Mouse (Mus musculus): ENCODE measurements around the gene Efna4. TPM values are rescaled to one million over a fixed set of nuclear protein-coding genes. Genes with fewer than 3 reads are reported as not detected.

Efna4 gene
- polyA plus RNA-seq, 2 experiments from 2014 or later = not detected

GRCm38 (mm10) chr3:89330346-89330745, 7.5 kb downstream of the Efna4 start:
- no peak for ATAC-seq

DNA sequence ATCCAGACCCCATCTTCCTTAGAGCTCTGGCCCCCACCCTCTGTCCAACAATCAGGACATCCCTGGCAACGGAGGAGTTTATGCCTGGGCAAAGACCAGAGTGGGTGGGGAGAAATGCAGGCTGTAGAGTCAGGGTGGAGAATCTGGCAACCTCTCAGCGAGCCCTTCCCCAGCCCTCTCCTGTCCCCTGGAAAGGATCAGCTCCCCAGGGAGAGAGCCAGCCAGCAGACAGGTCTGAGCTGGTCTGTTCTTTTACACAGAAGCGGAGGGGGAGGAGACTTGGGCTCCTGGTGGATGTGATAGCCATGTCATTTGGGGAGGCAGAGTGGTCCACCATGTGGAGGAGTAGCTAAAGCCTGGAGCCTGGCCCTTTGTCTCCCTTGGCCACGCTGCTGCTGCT, 9.2 kb downstream of the Efna4 start:
- no peak for ATAC-seq

GRCm38 (mm10) chr3:89327371-89327870, 10.4 kb downstream of the Efna4 start:
- ATAC-seq = no peak

- ATAC-seq = no peak
Measured at GRCm38 (mm10) chr3:89325882-89326281, 11.9 kb downstream of the Efna4 start.

DNA sequence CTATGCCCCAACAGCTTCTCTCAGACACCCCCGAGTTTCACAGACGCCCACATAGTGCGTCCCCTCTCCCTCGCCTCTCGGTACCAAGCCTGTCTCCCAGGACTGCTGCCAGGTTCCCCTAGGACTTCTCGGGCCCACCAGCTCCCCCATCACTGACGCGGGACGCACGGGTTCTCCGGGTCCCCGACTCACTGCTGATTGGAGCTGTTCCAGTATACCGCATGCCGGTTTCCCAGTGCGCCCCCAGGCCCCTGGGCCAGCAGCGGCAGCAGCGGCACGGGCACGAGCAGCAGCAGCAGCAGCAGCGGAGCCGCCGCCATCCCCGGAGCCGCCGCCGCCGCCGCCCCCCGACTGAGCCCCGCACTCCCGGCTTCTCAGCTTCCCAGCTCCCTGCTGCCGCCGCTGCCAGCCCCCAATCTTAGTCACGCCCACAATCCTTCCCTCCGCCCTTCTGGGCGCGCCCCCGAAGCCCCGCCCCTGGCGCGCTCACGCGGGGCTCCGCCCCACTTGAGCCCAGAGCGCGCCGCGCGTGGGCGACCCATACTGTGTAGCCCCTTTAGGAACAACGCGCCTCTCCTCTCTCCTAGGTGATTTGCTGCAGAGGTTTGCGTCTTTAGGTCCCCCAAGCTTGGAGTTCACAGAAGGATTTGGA, 15.2 kb downstream of the Efna4 start, which contains the start of gene Efna3:
Gene Efna3 (minus strand): TSS at position 452 of the 652 bp plus-strand sequence.
- ATAC-seq = no peak

DNA sequence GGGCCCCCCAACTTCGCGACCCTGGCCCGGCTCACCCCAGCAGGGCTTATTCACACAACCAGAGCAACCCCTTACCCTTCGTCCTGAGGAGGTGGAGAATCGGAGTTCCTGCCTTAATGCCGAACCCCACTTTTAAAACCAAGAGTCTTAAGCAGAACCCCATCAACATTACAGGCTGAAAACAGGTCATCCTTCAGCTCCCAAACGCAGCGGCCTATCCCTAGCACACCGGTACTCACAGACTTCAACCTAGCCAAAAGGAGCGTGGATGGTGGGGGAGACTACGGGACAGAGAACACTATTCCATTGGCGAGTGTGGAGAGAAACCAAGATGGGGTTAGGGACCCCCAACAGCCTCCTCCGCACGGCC, 15.7 kb downstream of the Efna4 start:
- ATAC-seq = peak; percentile 15

DNA sequence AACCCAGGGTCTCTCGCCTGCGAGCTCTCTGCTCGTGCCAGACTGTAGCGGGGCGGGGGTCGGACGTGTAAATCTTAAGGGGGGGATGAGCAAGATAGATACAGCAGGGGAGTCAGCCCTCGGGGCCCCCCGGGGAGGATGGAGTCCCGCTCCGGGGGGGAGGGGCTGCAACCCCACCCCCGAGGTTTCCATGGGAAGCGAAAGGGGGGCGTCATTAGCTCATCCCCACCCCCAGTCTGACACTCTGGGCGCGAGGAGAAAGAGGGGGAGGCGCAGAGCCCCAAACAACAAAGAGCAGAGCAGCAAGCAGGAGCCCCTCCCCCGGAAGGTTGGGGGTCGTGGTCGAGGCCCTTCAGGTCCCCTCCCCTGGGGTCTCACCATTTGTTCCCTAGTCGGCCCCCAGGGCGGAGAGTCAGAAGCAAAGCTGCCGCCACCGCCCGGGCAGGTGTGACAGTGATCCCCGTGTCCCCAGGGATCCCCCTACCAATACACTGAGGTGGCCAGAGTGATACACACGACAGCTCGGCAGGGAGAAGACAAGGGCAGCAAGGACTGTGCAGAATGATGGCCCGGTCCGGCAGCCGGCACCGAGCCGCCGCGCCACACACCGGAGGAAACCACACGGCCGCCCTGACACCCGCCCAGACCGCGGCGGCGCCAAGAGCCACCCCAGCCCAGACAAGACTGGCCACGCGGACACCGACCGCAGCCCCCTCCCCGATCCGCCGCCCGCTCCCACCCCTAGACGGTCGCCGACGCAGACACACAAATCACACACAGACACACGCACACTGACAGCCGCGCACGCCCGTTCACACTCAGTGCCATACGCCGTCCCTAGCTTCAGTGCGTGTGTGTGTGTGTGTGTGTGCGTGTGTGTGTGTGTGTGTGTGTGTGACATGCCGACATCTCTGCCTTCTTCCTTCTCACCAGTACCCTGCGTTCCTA, 16.4 kb downstream of the Efna4 start:
- peak; percentile 40 for ATAC-seq

GRCm38 (mm10) chr3:89320581-89321182, 17.1 kb downstream of the Efna4 start:
- no peak for ATAC-seq

- ATAC-seq = no peak
Measured at GRCm38 (mm10) chr3:89319591-89320350, 18.1 kb downstream of the Efna4 start.

GRCm38 (mm10) chr3:89318971-89319590, 18.7 kb downstream of the Efna4 start:
- ATAC-seq = no peak

DNA sequence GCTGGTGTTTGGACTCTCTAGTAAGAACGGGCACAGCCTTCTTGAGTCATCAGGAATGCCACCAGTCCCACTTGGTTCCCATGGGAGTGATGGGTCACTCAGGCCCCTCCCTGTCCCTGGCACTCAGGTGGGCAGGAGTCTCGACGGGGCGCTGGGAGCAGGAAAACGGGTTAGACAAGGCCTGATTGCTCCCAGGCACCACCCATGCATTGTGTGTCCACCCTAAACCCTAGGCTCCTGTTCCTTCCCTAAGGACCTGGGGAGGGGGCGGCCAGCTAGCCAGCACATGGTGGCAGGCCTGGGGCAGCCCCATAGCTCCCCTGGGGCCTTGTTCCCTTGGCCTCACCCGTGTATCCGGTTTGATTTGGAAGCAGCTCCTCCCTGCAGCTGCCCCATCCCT, 19.5 kb downstream of the Efna4 start:
- no peak for ATAC-seq

GRCm38 (mm10) chr3:89317246-89317645, 20.6 kb downstream of the Efna4 start:
- ATAC-seq = no peak

DNA sequence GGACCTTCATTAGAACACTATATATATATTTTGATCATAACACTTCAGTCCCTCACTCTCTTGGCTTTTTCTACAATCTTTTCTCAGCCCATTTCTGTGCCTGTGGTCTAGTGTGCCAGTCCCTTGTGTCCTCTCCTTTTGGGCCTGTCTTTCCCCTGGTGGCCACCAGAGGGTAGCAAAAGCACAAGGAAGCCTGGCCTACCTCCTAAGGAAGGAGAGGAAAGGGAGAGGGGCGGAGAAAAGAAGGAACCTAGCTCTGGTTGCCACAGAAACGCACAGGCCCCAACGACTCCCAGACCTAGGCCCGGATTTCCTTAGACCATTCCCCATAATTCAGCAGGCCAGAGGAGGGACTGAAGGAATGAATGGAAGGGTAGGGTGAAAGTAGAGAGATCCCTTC, 21.0 kb downstream of the Efna4 start:
- peak; percentile 60 for ATAC-seq

DNA sequence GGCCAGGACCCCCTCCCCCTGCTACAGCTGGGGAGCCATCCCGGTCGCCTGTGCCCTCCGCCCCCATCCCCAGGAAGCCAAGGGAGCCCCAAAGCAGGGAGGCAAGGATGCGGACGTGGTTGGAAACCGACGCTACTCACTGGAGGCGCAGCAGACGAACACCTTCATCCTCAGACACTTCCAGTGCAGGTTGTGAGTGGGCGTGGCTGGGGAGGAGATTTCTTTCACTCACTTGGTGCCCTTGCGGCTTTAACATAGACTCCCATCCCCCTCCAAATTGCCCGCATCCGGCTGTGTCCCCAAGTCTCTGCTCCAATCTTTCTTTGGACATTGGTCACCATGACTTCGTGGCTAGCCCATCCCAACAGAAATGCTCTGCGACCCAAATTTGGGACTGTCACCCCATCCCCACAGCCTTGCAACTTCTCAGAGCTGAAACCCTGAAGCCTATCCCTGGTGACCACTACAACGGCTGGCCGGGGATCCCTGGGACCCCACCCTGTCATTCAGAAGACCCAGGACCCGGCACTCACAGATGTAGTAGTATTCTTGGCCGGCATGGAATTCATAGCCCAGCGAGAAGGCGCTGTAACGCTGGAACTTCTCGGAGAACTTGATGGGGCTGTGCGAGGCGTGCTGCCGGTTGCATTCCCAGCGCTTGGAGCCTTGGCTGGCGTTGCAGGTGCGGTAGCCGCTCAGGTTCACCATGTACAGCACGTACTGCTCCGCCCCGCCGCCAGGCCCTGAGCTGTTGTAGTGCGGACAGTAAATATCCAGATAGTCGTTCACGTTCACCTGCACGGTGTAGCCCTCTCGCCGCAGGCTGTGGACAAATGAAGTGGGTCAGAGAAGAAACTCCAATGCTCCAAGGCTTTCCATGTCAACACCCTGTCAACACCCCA, 21.6 kb downstream of the Efna4 start:
- ATAC-seq = no peak

DNA sequence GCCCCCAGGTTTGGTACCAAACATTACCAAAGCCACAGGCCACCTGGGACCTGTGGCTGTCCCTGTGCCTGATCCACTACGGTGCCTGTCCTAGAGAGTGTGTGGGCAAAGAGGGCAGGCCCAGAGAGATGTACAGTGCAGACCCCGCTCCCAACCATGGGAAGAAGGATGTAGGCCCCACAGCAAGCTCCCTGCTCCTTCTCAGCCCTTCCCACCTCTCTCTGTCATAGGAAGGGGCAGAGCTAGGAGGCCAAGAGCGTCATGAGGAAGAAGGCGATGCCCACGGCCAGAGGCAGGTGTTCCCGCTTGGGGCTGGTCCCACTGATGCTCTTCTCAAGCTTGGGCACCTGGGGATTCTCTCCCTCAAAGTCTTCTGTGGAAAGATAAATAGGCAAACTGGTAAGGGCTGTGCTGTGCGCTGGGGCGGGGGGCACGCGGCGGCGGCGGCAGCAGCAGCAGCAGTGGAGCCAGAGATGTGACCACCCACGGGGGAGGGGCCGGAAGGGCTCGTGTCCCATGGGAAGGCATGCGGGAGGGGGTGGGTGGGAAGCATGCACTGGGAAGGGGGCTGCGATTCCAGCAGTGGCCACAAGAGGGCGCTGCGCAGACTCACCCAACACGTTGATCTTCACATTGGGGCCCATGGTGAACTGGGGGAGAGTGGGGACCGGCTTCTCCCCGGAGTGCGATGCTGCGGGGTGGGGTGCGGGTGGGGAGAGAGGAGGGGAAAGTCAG, 22.5 kb downstream of the Efna4 start:
- ATAC-seq = no peak

GRCm38 (mm10) chr3:89314791-89315190, 23.0 kb downstream of the Efna4 start:
- ATAC-seq = no peak

DNA sequence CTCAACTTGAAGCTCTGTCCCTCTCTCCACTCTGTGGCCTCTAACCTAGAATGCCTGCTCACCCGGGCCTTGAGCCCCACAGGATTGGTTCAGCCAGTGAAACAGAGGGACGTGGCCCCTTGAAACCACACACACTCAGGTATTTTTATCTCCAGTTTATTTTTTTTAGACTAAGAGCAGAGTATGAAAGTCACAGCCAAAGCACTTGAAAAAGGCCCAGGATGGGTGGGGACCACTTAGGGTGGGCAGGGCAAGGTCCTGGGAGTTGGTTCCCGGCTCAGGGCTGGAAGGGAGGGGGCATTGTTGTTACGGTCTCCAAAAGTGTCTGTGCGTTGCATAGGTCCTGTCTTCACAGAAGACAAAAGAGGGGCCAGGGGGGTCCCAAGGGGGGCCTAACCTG, 23.5 kb downstream of the Efna4 start:
- ATAC-seq = no peak

DNA sequence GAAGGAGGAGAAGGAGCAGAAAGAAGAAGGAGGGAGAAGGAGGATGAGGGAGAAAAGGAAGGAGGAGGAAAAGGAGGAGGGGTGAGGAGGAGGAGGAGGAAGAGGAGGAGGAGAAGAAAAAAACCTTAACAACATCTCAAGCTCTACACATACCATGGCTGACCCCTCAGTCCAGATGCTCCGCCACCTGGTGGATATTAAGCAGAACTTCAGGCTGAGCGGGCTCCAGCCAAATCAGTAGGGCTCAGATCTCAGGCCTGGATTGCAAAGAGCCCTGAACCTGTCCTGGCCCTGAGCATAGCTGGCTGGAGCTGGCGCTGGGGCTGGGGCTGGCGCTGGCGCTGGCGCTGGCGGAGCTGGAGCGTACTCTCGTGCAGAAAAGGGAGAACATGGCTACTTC, 29.7 kb downstream of the Efna4 start:
- peak; percentile 71 for ATAC-seq

- no peak for ATAC-seq
Measured at GRCm38 (mm10) chr3:89305551-89306325, 32.1 kb downstream of the Efna4 start.

All from CD4-positive, CD25-positive, alpha-beta regulatory T cell, adult 4 months (primary cell).